Mouse (Mus musculus): ENCODE results near the gene Zfp941. TPM values are rescaled to one million over a fixed set of nuclear protein-coding genes. Genes with fewer than 3 reads are reported as not detected.

The Zfp941 gene
- polyA plus RNA-seq, 1 experiment from 2014 or later = 0.74 TPM

GRCm38 (mm10) chr7:140855181-140855580 is 33.2 kb upstream of the Zfp941 start:
- H3K36me3 ChIP-seq (ENCODE audit: control insufficient read depth, insufficient read depth, low read length) = peaks cover 28% of the 10 kb centered on the region
- peak overlapping the region; percentile 83 for H3K9ac ChIP-seq (ENCODE audit: low read length)
- no peaks in the 10 kb centered on the region for H3K27me3 ChIP-seq (ENCODE audit: control insufficient read depth, insufficient read depth, low read depth, low read length)
- 67% methylated on average over 9 of the region's 9 CpGs for WGBS
- peaks cover 17% of the 10 kb centered on the region for H3K4me1 ChIP-seq (replicated peaks; ENCODE audit: control insufficient read depth, insufficient read depth, low read length)
- peak overlapping the region; percentile 68 for H3K4me3 ChIP-seq (ENCODE audit: low read length)
- peak overlapping the region; percentile 98 for H3K4me2 ChIP-seq (ENCODE audit: low read depth, low read length)
- ATAC-seq (ENCODE audit: low read depth) = no peak
- H3K27ac ChIP-seq (ENCODE audit: low read length) = no peak overlapping the region; the same call in 1 of the 2 replicates
- H3K9me3 ChIP-seq (ENCODE audit: control insufficient read depth, low read length) = no peaks in the 10 kb centered on the region

- 90% methylated on average over 18 of the region's 18 CpGs for WGBS
- Histone ChIP-seq H3K27me3 (ENCODE audit: control insufficient read depth, insufficient read depth, low read depth, low read length) (no peaks in the 10 kb centered on the region), H3K4me2 (ENCODE audit: low read depth, low read length) (no peak overlapping the region), H3K9me3 (ENCODE audit: control insufficient read depth, low read length) (no peaks in the 10 kb centered on the region), H3K27ac (ENCODE audit: low read length) (no peak overlapping the region), H3K4me3 (ENCODE audit: low read length) (no peak overlapping the region), H3K4me1 (replicated peaks; ENCODE audit: control insufficient read depth, insufficient read depth, low read length) (peaks cover 17% of the 10 kb centered on the region), H3K36me3 (ENCODE audit: control insufficient read depth, insufficient read depth, low read length) (peaks cover 26% of the 10 kb centered on the region), H3K9ac (ENCODE audit: low read length) (no peak overlapping the region)
- ATAC-seq (ENCODE audit: low read depth) = no peak
Measured at GRCm38 (mm10) chr7:140854483-140854882, 32.5 kb upstream of the Zfp941 start.

- 81% methylated on average over 9 of the region's 9 CpGs for WGBS
- no peaks in the 10 kb centered on the region for H3K27me3 ChIP-seq (ENCODE audit: control insufficient read depth, insufficient read depth, low read depth, low read length)
- no peak overlapping the region for H3K4me3 ChIP-seq (ENCODE audit: low read length)
- no peak overlapping the region for H3K4me2 ChIP-seq (ENCODE audit: low read depth, low read length)
- H3K9me3 ChIP-seq (ENCODE audit: control insufficient read depth, low read length) = no peaks in the 10 kb centered on the region
- peaks cover 13% of the 10 kb centered on the region for H3K4me1 ChIP-seq (replicated peaks; ENCODE audit: control insufficient read depth, insufficient read depth, low read length)
- H3K36me3 ChIP-seq (ENCODE audit: control insufficient read depth, insufficient read depth, low read length) = peaks cover 24% of the 10 kb centered on the region
- no peak overlapping the region for H3K27ac ChIP-seq (ENCODE audit: low read length)
- no peak overlapping the region for H3K9ac ChIP-seq (ENCODE audit: low read length)
- ATAC-seq (ENCODE audit: low read depth) = no peak
Measured at GRCm38 (mm10) chr7:140853386-140853785, 31.4 kb upstream of the Zfp941 start.

GRCm38 (mm10) chr7:140851916-140852315 is 29.9 kb upstream of the Zfp941 start:
- Histone ChIP-seq H3K27ac (ENCODE audit: low read length) (no peak overlapping the region), H3K4me2 (ENCODE audit: low read depth, low read length) (no peak overlapping the region), H3K4me1 (replicated peaks; ENCODE audit: control insufficient read depth, insufficient read depth, low read length) (peaks cover 12% of the 10 kb centered on the region), H3K27me3 (ENCODE audit: control insufficient read depth, insufficient read depth, low read depth, low read length) (no peaks in the 10 kb centered on the region), H3K36me3 (ENCODE audit: control insufficient read depth, insufficient read depth, low read length) (peaks cover 24% of the 10 kb centered on the region), H3K4me3 (ENCODE audit: low read length) (no peak overlapping the region), H3K9me3 (ENCODE audit: control insufficient read depth, low read length) (no peaks in the 10 kb centered on the region), H3K9ac (ENCODE audit: low read length) (no peak overlapping the region)
- no peak for ATAC-seq (ENCODE audit: low read depth)
- 95% methylated on average over 4 of the region's 4 CpGs for WGBS

GRCm38 (mm10) chr7:140848591-140848990 is 26.6 kb upstream of the Zfp941 start:
- Histone ChIP-seq H3K36me3 (ENCODE audit: control insufficient read depth, insufficient read depth, low read length) (peaks cover 18% of the 10 kb centered on the region), H3K27ac (ENCODE audit: low read length) (no peak overlapping the region)
- no peak for ATAC-seq (ENCODE audit: low read depth)

GRCm38 (mm10) chr7:140847755-140848580 is 26.0 kb upstream of the Zfp941 start, which contains the start of gene Odf3:
Gene Odf3, plus strand, starts transcription at chr7:140847805.
- Histone ChIP-seq H3K9me3 (ENCODE audit: control insufficient read depth, low read length) (no peaks in the 10 kb centered on the region), H3K4me1 (replicated peaks; ENCODE audit: control insufficient read depth, insufficient read depth, low read length) (peaks cover 8% of the 10 kb centered on the region), H3K4me3 (ENCODE audit: low read length) (no peak within 1 kb of the TSS), H3K27ac (ENCODE audit: low read length) (no peak within 1 kb of the TSS), H3K27me3 (ENCODE audit: control insufficient read depth, insufficient read depth, low read depth, low read length) (no peaks in the 10 kb centered on the region; the same call in 1 of the 2 replicates), H3K36me3 (ENCODE audit: control insufficient read depth, insufficient read depth, low read length) (peaks cover 12% of the 10 kb centered on the region), H3K9ac (ENCODE audit: low read length) (0 out of 2 replicates have a peak within 1 kb of the TSS, but pooled peaks have one; percentile 19), H3K4me2 (ENCODE audit: low read depth, low read length) (no peak within 1 kb of the TSS)
- WGBS = 42% methylated on average over 11 of the region's 11 CpGs
- 0 out of 2 replicates have a peak, but pooled peaks have one; percentile 6 for ATAC-seq (ENCODE audit: low read depth)

More at GRCm38 (mm10) chr7:140848591-140848990, 26.6 kb upstream of the Zfp941 start:
- Histone ChIP-seq H3K4me2 (ENCODE audit: low read depth, low read length) (no peak overlapping the region), H3K9ac (ENCODE audit: low read length) (no peak overlapping the region), H3K27me3 (ENCODE audit: control insufficient read depth, insufficient read depth, low read depth, low read length) (no peaks in the 10 kb centered on the region; the same call in 1 of the 2 replicates), H3K4me3 (ENCODE audit: low read length) (no peak overlapping the region), H3K9me3 (ENCODE audit: control insufficient read depth, low read length) (no peaks in the 10 kb centered on the region), H3K4me1 (replicated peaks; ENCODE audit: control insufficient read depth, insufficient read depth, low read length) (peaks cover 8% of the 10 kb centered on the region)
- 87% methylated on average over 10 of the region's 10 CpGs for WGBS

GRCm38 (mm10) chr7:140846676-140847075 is 24.7 kb upstream of the Zfp941 start:
- Histone ChIP-seq H3K9me3 (ENCODE audit: control insufficient read depth, low read length) (no peaks in the 10 kb centered on the region), H3K4me1 (replicated peaks; ENCODE audit: control insufficient read depth, insufficient read depth, low read length) (peaks cover 8% of the 10 kb centered on the region), H3K4me2 (ENCODE audit: low read depth, low read length) (no peak overlapping the region), H3K9ac (ENCODE audit: low read length) (no peak overlapping the region), H3K27ac (ENCODE audit: low read length) (no peak overlapping the region), H3K4me3 (ENCODE audit: low read length) (no peak overlapping the region), H3K36me3 (ENCODE audit: control insufficient read depth, insufficient read depth, low read length) (peaks cover 3% of the 10 kb centered on the region; the same call in 1 of the 2 replicates), H3K27me3 (ENCODE audit: control insufficient read depth, insufficient read depth, low read depth, low read length) (peaks cover 3% of the 10 kb centered on the region; the same call in 1 of the 2 replicates)
- ATAC-seq (ENCODE audit: low read depth) = no peak
- WGBS = 72% methylated on average over 10 of the region's 10 CpGs

- H3K27ac ChIP-seq (ENCODE audit: low read length) = no peak overlapping the region
- WGBS = 64% methylated on average over 4 of the region's 4 CpGs
- no peak for ATAC-seq (ENCODE audit: low read depth)
- no peak overlapping the region for H3K9ac ChIP-seq (ENCODE audit: low read length)
- H3K36me3 ChIP-seq (ENCODE audit: control insufficient read depth, insufficient read depth, low read length) = no peaks in the 10 kb centered on the region
- no peak overlapping the region for H3K4me3 ChIP-seq (ENCODE audit: low read length)
- H3K4me2 ChIP-seq (ENCODE audit: low read depth, low read length) = no peak overlapping the region
- no peaks in the 10 kb centered on the region for H3K9me3 ChIP-seq (ENCODE audit: control insufficient read depth, low read length)
- H3K27me3 ChIP-seq (ENCODE audit: control insufficient read depth, insufficient read depth, low read depth, low read length) = peaks cover 3% of the 10 kb centered on the region; the same call in 1 of the 2 replicates
- peaks cover 8% of the 10 kb centered on the region for H3K4me1 ChIP-seq (replicated peaks; ENCODE audit: control insufficient read depth, insufficient read depth, low read length)
Measured at GRCm38 (mm10) chr7:140845683-140846082, 23.7 kb upstream of the Zfp941 start.

GRCm38 (mm10) chr7:140844905-140845665 is 23.1 kb upstream of the Zfp941 start, which contains the start of gene Scgb1c1:
Gene Scgb1c1, plus strand, starts transcription at chr7:140845547.
- Histone ChIP-seq H3K9me3 (ENCODE audit: control insufficient read depth, low read length) (no peaks in the 10 kb centered on the region), H3K27me3 (ENCODE audit: control insufficient read depth, insufficient read depth, low read depth, low read length) (peaks cover 3% of the 10 kb centered on the region; the same call in 1 of the 2 replicates), H3K4me3 (ENCODE audit: low read length) (no peak within 1 kb of the TSS), H3K4me2 (ENCODE audit: low read depth, low read length) (no peak within 1 kb of the TSS), H3K9ac (ENCODE audit: low read length) (no peak within 1 kb of the TSS), H3K27ac (ENCODE audit: low read length) (no peak within 1 kb of the TSS), H3K36me3 (ENCODE audit: control insufficient read depth, insufficient read depth, low read length) (no peaks in the 10 kb centered on the region), H3K4me1 (replicated peaks; ENCODE audit: control insufficient read depth, insufficient read depth, low read length) (peaks cover 8% of the 10 kb centered on the region)
- ATAC-seq (ENCODE audit: low read depth) = peak; percentile 90
- 21% methylated on average over 14 of the region's 14 CpGs for WGBS
